Mouse (Mus musculus): Measurements from ENCODE around the gene Tuba3a. TPM values are rescaled to one million over a fixed set of nuclear protein-coding genes. Genes with fewer than 3 reads are reported as not detected.
"Not testable (repeated sequence)": the region's sequence is repeated elsewhere in the genome, so short reads cannot be mapped to it uniquely, and the experiment has no call there.

The Tuba3a gene
- total RNA-seq, 2 experiments from 2014 or later, result not detected

GRCm38 (mm10) chr6:125308921-125309320 lies 23.1 kb upstream of the Tuba3a start:
- no peak for DNase-seq (ENCODE audit: extremely low spot score in 1 of 2, low spot score in 1 of 2)

- DNase-seq (ENCODE audit: extremely low spot score in 1 of 2, low spot score in 1 of 2), result no peak
Measured at GRCm38 (mm10) chr6:125307091-125307490, 21.2 kb upstream of the Tuba3a start.

- DNase-seq (ENCODE audit: extremely low spot score in 1 of 2, low spot score in 1 of 2), result no peak
Measured at GRCm38 (mm10) chr6:125305465-125305864, 19.6 kb upstream of the Tuba3a start.

GRCm38 (mm10) chr6:125304408-125304807 lies 18.6 kb upstream of the Tuba3a start:
- not testable (repeated sequence) for DNase-seq (ENCODE audit: extremely low spot score in 1 of 2, low spot score in 1 of 2)

- DNase-seq (ENCODE audit: extremely low spot score in 1 of 2, low spot score in 1 of 2), result no peak
Measured at GRCm38 (mm10) chr6:125303242-125303641, 17.4 kb upstream of the Tuba3a start.

GRCm38 (mm10) chr6:125302231-125302982 lies 16.6 kb upstream of the Tuba3a start:
- no peak for DNase-seq (ENCODE audit: extremely low spot score in 1 of 2, low spot score in 1 of 2)

GRCm38 (mm10) chr6:125300982-125301381 lies 15.1 kb upstream of the Tuba3a start:
- no peak for DNase-seq (ENCODE audit: extremely low spot score in 1 of 2, low spot score in 1 of 2)

- no peak for DNase-seq (ENCODE audit: extremely low spot score in 1 of 2, low spot score in 1 of 2)
Measured at GRCm38 (mm10) chr6:125297149-125297820, 11.4 kb upstream of the Tuba3a start.

GRCm38 (mm10) chr6:125294049-125294448 lies 8.2 kb upstream of the Tuba3a start:
- DNase-seq (ENCODE audit: extremely low spot score in 1 of 2, low spot score in 1 of 2), result no peak

GRCm38 (mm10) chr6:125292256-125292655 lies 6.4 kb upstream of the Tuba3a start:
- no peak for DNase-seq (ENCODE audit: extremely low spot score in 1 of 2, low spot score in 1 of 2)

- no peak for DNase-seq (ENCODE audit: extremely low spot score in 1 of 2, low spot score in 1 of 2)
Measured at GRCm38 (mm10) chr6:125291329-125291728, 5.5 kb upstream of the Tuba3a start.

GRCm38 (mm10) chr6:125288730-125289129 lies 2.9 kb upstream of the Tuba3a start:
- DNase-seq (ENCODE audit: extremely low spot score in 1 of 2, low spot score in 1 of 2), result no peak

- no peak for DNase-seq (ENCODE audit: extremely low spot score in 1 of 2, low spot score in 1 of 2)
Measured at GRCm38 (mm10) chr6:125286944-125287343, 1.1 kb upstream of the Tuba3a start.

- DNase-seq (ENCODE audit: extremely low spot score in 1 of 2, low spot score in 1 of 2), result no peak
Measured at GRCm38 (mm10) chr6:125284751-125285150, 1.1 kb downstream of the Tuba3a start.

GRCm38 (mm10) chr6:125284250-125284649 lies 1.6 kb downstream of the Tuba3a start:
- DNase-seq (ENCODE audit: extremely low spot score in 1 of 2, low spot score in 1 of 2), result no peak

GRCm38 (mm10) chr6:125282721-125283120 lies 3.1 kb downstream of the Tuba3a start:
- not testable (repeated sequence) for DNase-seq (ENCODE audit: extremely low spot score in 1 of 2, low spot score in 1 of 2)

GRCm38 (mm10) chr6:125279729-125280128 lies 6.1 kb downstream of the Tuba3a start:
- DNase-seq (ENCODE audit: extremely low spot score in 1 of 2, low spot score in 1 of 2), result no peak

GRCm38 (mm10) chr6:125274841-125275563 lies 10.8 kb downstream of the Tuba3a start:
- peak in 1 of 2 experiments; percentile 36 for DNase-seq (ENCODE audit: extremely low spot score in 1 of 2, low spot score in 1 of 2)

- no peak for DNase-seq (ENCODE audit: extremely low spot score in 1 of 2, low spot score in 1 of 2)
Measured at GRCm38 (mm10) chr6:125272228-125272785, 13.5 kb downstream of the Tuba3a start.

- peak; percentile 80 to 94 for DNase-seq (ENCODE audit: extremely low spot score in 1 of 2, low spot score in 1 of 2)
Measured at GRCm38 (mm10) chr6:125271455-125272227, 14.2 kb downstream of the Tuba3a start.
